Mouse (Mus musculus): ENCODE data around the gene Med12l. TPM values are rescaled to one million over a fixed set of nuclear protein-coding genes. Genes with fewer than 3 reads are reported as not detected.

Gene Med12l
- total and polyA plus RNA-seq, 2 experiments from 2014 or later = 1.2 to 7.1 TPM

DNA sequence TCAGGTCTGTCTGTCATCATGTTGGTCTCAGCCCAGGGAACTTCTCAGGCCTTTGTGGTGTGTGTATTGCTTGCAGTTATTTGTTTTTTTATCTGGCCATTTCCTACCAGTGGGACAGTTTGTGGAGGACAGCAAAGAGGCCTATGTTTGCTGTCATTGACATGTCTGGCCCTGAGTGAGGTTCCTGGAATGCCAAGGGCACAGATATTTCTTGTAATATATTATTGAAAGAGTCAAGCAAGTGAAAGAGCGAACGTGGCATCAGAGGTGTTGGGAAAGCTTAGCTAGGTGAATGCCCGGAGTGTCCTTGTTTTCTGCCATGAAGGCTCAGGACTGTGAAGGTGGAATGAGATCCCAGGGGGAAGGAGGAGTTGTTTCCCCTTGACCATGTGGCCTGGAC is 4.7 kb downstream of the Med12l start:
- no peaks in the 10 kb centered on the region for H3K36me3 ChIP-seq (replicated peaks; ENCODE audit: control insufficient read depth, insufficient read depth, low read length)
- ATAC-seq (ENCODE audit: insufficient read depth, low read depth) (no peak), DNase-seq (ENCODE audit: low spot score) (no peak)
- no peak overlapping the region for H3K27ac ChIP-seq (ENCODE audit: low read depth)
- H3K4me2 ChIP-seq (ENCODE audit: low read depth, low read length) = no peak overlapping the region
- H3K9me3 ChIP-seq (replicated peaks; ENCODE audit: control insufficient read depth, low read length) = no peaks in the 10 kb centered on the region
- no peak overlapping the region for H3K9ac ChIP-seq (replicated peaks; ENCODE audit: low read depth, low read length)
- 76% methylated on average over 3 of the region's 3 CpGs for WGBS
- H3K27me3 ChIP-seq (ENCODE audit: control insufficient read depth, insufficient read depth, low read length) = no peaks in the 10 kb centered on the region
- no peak overlapping the region for H3K4me3 ChIP-seq (ENCODE audit: low read depth, low read length)
- TF ChIP-seq CTCF (IDR thresholded peaks at IDR 0.05; ENCODE audit: low read depth) (no peak), EP300 (IDR thresholded peaks at IDR 0.05; ENCODE audit: low read depth) (no peak)
- no peaks in the 10 kb centered on the region for H3K4me1 ChIP-seq (ENCODE audit: control insufficient read depth, insufficient read depth)

DNA sequence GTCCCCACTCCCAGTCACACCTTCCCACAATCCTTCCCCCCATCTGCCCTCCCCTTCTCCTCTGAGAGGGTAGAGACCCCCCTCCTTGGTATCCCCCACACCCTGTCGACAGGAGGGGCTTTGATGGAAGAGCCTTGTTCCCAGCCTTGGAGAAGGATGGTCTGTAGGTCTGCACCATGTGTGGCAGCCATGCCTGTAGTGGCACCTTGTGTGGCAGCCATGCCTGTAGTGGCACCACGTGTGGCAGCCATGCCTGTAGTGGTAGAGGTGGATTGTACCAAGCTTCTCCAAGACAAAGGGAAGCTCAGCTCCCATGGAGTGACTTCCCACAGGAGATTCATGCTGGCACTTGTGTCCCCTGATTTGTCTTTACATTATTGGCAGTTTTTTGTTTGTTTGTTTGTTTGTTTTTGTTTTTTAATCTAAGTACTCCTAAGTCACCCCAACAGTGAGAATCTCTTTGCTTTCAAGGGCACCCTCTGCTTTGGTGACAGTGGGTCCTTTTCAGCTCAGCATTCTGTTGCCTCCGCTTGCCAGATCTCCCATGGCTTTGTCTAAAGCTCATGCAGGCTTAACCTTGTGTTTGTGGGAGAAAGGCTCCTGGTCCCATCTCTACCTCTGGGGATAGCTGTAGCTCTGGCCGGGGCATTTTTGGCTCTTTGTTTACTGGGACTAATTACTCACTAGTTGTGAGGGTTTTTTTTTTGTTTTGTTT is 10.2 kb downstream of the Med12l start:
- no peaks in the 10 kb centered on the region for H3K27me3 ChIP-seq (ENCODE audit: control insufficient read depth, insufficient read depth, low read length)
- ATAC-seq (ENCODE audit: insufficient read depth, low read depth) (no peak), DNase-seq (ENCODE audit: low spot score) (no peak)
- no peaks in the 10 kb centered on the region for H3K9me3 ChIP-seq (replicated peaks; ENCODE audit: control insufficient read depth, low read length)
- no peaks in the 10 kb centered on the region for H3K36me3 ChIP-seq (replicated peaks; ENCODE audit: control insufficient read depth, insufficient read depth, low read length)
- H3K4me1 ChIP-seq (ENCODE audit: control insufficient read depth, insufficient read depth) = no peaks in the 10 kb centered on the region
- H3K4me2 ChIP-seq (ENCODE audit: low read depth, low read length) = no peak overlapping the region
- no peak for TF ChIP-seq CTCF (IDR thresholded peaks at IDR 0.05; ENCODE audit: low read depth)
- TF ChIP-seq EP300 (IDR thresholded peaks at IDR 0.05; ENCODE audit: low read depth) = no peak
- 65% methylated on average over 4 of the region's 4 CpGs for WGBS
- H3K27ac ChIP-seq (ENCODE audit: low read depth) = no peak overlapping the region
- H3K9ac ChIP-seq (replicated peaks; ENCODE audit: low read depth, low read length) = no peak overlapping the region
- H3K4me3 ChIP-seq (ENCODE audit: low read depth, low read length) = no peak overlapping the region

GRCm38 (mm10) chr3:59016501-59016900 is 10.9 kb downstream of the Med12l start:
- no peak overlapping the region for H3K4me3 ChIP-seq (ENCODE audit: low read depth, low read length)
- H3K27me3 ChIP-seq (ENCODE audit: control insufficient read depth, insufficient read depth, low read length) = no peaks in the 10 kb centered on the region
- H3K27ac ChIP-seq (ENCODE audit: low read depth) = no peak overlapping the region
- H3K9me3 ChIP-seq (replicated peaks; ENCODE audit: control insufficient read depth, low read length) = no peaks in the 10 kb centered on the region
- WGBS = 65% methylated on average over 9 of the region's 9 CpGs
- no peak overlapping the region for H3K9ac ChIP-seq (replicated peaks; ENCODE audit: low read depth, low read length)
- DNase-seq (ENCODE audit: low spot score) = no peak
- no peaks in the 10 kb centered on the region for H3K36me3 ChIP-seq (replicated peaks; ENCODE audit: control insufficient read depth, insufficient read depth, low read length)
- no peak overlapping the region for H3K4me2 ChIP-seq (ENCODE audit: low read depth, low read length)
- H3K4me1 ChIP-seq (ENCODE audit: control insufficient read depth, insufficient read depth) = no peaks in the 10 kb centered on the region
- no peak for ATAC-seq (ENCODE audit: insufficient read depth, low read depth)
- TF ChIP-seq EP300 (IDR thresholded peaks at IDR 0.05; ENCODE audit: low read depth) (no peak), CTCF (IDR thresholded peaks at IDR 0.05; ENCODE audit: low read depth) (no peak)

GRCm38 (mm10) chr3:59021236-59021635 is 15.6 kb downstream of the Med12l start:
- Histone ChIP-seq H3K36me3 (replicated peaks; ENCODE audit: control insufficient read depth, insufficient read depth, low read length) (no peaks in the 10 kb centered on the region), H3K4me2 (ENCODE audit: low read depth, low read length) (no peak overlapping the region), H3K9ac (replicated peaks; ENCODE audit: low read depth, low read length) (no peak overlapping the region), H3K9me3 (replicated peaks; ENCODE audit: control insufficient read depth, low read length) (no peaks in the 10 kb centered on the region), H3K4me1 (ENCODE audit: control insufficient read depth, insufficient read depth) (0 out of 2 replicates have a peak, but pooled peaks cover 4% of the 10 kb centered on the region), H3K27me3 (ENCODE audit: control insufficient read depth, insufficient read depth, low read length) (no peaks in the 10 kb centered on the region), H3K4me3 (ENCODE audit: low read depth, low read length) (no peak overlapping the region), H3K27ac (ENCODE audit: low read depth) (no peak overlapping the region)
- WGBS = 47% methylated on average over 8 of the region's 8 CpGs
- DNase-seq (ENCODE audit: low spot score) (no peak), ATAC-seq (ENCODE audit: insufficient read depth, low read depth) (no peak)
- TF ChIP-seq EP300 (IDR thresholded peaks at IDR 0.05; ENCODE audit: low read depth) (no peak), CTCF (IDR thresholded peaks at IDR 0.05; ENCODE audit: low read depth) (no peak)

- no peaks in the 10 kb centered on the region for H3K27me3 ChIP-seq (ENCODE audit: control insufficient read depth, insufficient read depth, low read length)
- 85% methylated on average over 2 of the region's 2 CpGs for WGBS
- H3K9me3 ChIP-seq (replicated peaks; ENCODE audit: control insufficient read depth, low read length) = no peaks in the 10 kb centered on the region
- peaks cover 14% of the 10 kb centered on the region for H3K4me1 ChIP-seq (ENCODE audit: control insufficient read depth, insufficient read depth)
- no peaks in the 10 kb centered on the region for H3K36me3 ChIP-seq (replicated peaks; ENCODE audit: control insufficient read depth, insufficient read depth, low read length)
- H3K4me3 ChIP-seq (ENCODE audit: low read depth, low read length) = no peak overlapping the region
- TF ChIP-seq CTCF (IDR thresholded peaks at IDR 0.05; ENCODE audit: low read depth) (no peak), EP300 (IDR thresholded peaks at IDR 0.05; ENCODE audit: low read depth) (no peak)
- no peak overlapping the region for H3K4me2 ChIP-seq (ENCODE audit: low read depth, low read length)
- ATAC-seq (ENCODE audit: insufficient read depth, low read depth) (no peak), DNase-seq (ENCODE audit: low spot score) (no peak)
- H3K9ac ChIP-seq (replicated peaks; ENCODE audit: low read depth, low read length) = no peak overlapping the region
- H3K27ac ChIP-seq (ENCODE audit: low read depth) = no peak overlapping the region
These were observed 16.6 kb downstream of the Med12l start for GRCm38 (mm10) chr3:59022251-59022650.

DNA sequence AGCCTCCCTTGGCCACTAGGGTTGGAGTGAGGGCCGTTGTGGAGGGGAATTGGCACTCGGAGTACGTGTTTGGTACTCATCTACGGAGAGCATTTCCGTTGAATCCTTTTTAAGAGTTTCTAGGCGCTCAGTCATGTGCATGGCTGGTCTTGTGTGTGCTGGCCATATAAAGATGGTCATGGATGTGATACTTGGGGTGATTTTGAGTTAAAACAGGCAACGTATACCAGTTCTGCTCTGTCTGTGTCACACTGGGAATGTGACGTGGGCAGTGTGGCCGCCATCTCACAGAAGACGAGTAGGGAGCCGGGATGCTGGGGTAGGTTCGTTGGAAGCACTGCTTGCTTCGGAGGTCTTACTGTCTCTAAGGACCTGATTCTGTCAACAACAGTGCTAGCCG is 17.3 kb downstream of the Med12l start:
- no peaks in the 10 kb centered on the region for H3K27me3 ChIP-seq (ENCODE audit: control insufficient read depth, insufficient read depth, low read length)
- no peak overlapping the region for H3K4me2 ChIP-seq (ENCODE audit: low read depth, low read length)
- no peaks in the 10 kb centered on the region for H3K36me3 ChIP-seq (replicated peaks; ENCODE audit: control insufficient read depth, insufficient read depth, low read length)
- DNase-seq (ENCODE audit: low spot score) (no peak), ATAC-seq (ENCODE audit: insufficient read depth, low read depth) (no peak)
- H3K4me3 ChIP-seq (ENCODE audit: low read depth, low read length) = no peak overlapping the region
- TF ChIP-seq CTCF (IDR thresholded peaks at IDR 0.05; ENCODE audit: low read depth) (no peak), EP300 (IDR thresholded peaks at IDR 0.05; ENCODE audit: low read depth) (no peak)
- 89% methylated on average over 14 of the region's 14 CpGs for WGBS
- H3K9me3 ChIP-seq (replicated peaks; ENCODE audit: control insufficient read depth, low read length) = no peaks in the 10 kb centered on the region
- no peak overlapping the region for H3K27ac ChIP-seq (ENCODE audit: low read depth)
- no peak overlapping the region for H3K9ac ChIP-seq (replicated peaks; ENCODE audit: low read depth, low read length)
- peaks cover 21% of the 10 kb centered on the region for H3K4me1 ChIP-seq (ENCODE audit: control insufficient read depth, insufficient read depth)
